Mouse (Mus musculus): ENCODE results near the gene Nr4a2.

DNA sequence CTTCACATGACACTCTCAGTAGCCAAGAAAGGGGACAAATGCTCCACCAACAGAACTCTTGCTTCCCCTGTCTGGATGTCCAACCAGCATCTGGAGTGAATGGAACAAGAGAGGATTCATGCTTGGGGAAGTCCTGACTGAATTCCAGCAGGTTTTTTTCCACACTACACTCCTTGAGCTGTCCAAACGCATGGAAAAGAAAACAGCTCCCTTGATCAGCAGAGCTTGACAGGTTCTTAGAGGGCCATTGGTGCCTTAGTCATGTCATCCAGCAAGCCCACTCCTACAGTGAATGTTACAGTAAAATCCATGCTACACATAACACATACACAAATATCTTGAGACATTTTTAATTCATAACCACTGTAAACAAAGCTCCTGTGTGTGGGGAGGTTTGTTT lies 60.3 kb downstream of the Nr4a2 start:
- TF ChIP-seq CTCF (conservative IDR thresholded peaks at IDR 0.05 in 1 of 2, IDR thresholded peaks at IDR 0.05 in 1 of 2; ENCODE audit: low read depth in 2 of 2, low read length in 2 of 2) (no peak), POLR2AphosphoS2 (IDR thresholded peaks at IDR 0.05; ENCODE audit: low read depth, low read length) (no peak), CHD2 (IDR thresholded peaks at IDR 0.05; ENCODE audit: low read length) (no peak), NELFE (IDR thresholded peaks at IDR 0.05; ENCODE audit: low read depth, low read length) (no peak), NRF1 (IDR thresholded peaks at IDR 0.05; ENCODE audit: low read depth, low read length) (no peak), POLR2A (IDR thresholded peaks at IDR 0.05; ENCODE audit: low read depth, low read length) (no peak), TBP (conservative IDR thresholded peaks at IDR 0.05; ENCODE audit: low read depth, low read length) (no peak), EP300 (IDR thresholded peaks at IDR 0.05; ENCODE audit: low read length) (no peak), USF1 (IDR thresholded peaks at IDR 0.05; ENCODE audit: low read depth, low read length) (no peak), JUN (IDR thresholded peaks at IDR 0.05; ENCODE audit: insufficient read depth, low read depth, low read length) (no peak), MAZ (IDR thresholded peaks at IDR 0.05; ENCODE audit: low read depth, low read length) (no peak), MAX (IDR thresholded peaks at IDR 0.05; ENCODE audit: low read length) (no peak), ELF1 (IDR thresholded peaks at IDR 0.05; ENCODE audit: low read depth, low read length) (no peak), ZC3H11A (IDR thresholded peaks at IDR 0.05; ENCODE audit: low read depth, low read length) (no peak)

Measured in CH12.LX (cell line).